Mouse (Mus musculus) urinary bladder, adult 18-20 months (tissue): ENCODE data around the gene Dok4.
"Not testable (repeated sequence)": the region's sequence is repeated elsewhere in the genome, so short reads cannot be mapped to it uniquely, and the experiment has no call there.

ENCODE experiments used
- DNase-seq, 2 experiments: peaks; one replicate each; pipeline ENCODE4 v3.0.0; 2022; ENCODE audit warnings: low spot score in 2 of 2, mixed read lengths in 2 of 2

Dok4 gene

DNA sequence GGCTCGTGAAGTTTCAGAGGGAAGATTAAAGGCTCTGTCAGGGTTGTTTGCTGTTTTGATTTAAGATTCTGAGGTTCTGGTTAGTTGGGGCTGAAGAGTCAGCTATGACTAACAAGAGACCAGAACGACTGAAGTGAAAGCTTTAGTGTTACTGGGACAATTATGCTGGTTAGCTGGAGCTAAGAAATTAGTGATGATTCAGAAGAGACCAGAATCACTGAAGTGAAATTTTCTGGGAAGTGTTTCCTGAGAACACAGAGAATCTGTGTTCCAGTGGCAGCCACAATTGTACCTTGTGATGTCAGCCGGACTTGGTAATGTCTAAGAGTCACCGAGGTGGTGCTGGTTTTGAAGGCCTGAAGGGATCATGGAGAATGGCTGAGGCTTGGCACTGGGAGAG lies 4.6 kb upstream of the Dok4 start:
- DNase-seq = no peak

DNA sequence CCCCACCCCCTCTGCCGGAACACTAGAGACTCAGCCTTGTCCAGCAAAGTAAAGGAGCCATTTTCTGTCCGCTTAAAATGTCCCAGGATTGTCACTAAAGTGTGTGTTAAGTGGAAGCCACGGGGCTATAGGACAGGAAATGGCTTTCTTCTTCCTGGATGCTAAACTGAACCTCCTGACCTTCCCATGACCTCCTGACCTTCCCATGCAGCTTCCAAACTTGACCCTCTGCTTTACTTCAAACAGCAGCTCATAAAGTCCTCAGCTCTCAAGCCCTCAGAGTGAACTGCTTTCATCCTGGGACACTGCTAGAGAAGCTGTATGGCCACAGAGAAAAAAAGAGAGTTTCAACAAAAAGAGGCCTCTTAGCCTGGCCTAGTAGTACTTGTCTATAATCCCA lies 690 bp upstream of the Dok4 start:
- DNase-seq = no peak

GRCm38 (mm10) chr8:94875871-94876150 lies 319 bp downstream of the Dok4 start:
- peak in 1 of 2 experiments; percentile 30 for DNase-seq

- DNase-seq = peak in 1 of 2 experiments; percentile 19
These were observed 847 bp downstream of the Dok4 start for GRCm38 (mm10) chr8:94875096-94875870.

DNA sequence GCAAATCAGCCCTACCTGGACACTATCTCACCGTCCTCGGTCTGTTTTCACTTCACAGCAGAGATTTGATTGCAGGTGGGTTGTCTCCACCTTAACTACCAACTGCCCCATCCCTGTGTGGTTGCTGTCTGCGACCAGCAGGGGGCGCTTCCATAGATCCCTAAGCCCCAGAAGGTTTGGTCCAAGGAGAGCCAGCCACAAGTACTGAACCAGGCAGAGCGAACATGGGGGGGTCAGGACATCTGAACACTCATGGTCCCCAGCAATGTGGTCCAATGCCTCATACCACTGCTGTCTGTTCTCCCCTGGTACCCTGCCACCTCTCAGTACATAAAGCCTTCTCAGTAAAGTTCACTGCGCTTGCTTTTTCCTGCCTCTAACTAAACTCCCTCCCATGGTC lies 1.8 kb downstream of the Dok4 start:
- peak in 1 of 2 experiments; percentile 67 for DNase-seq

GRCm38 (mm10) chr8:94872576-94872975 lies 3.6 kb downstream of the Dok4 start:
- DNase-seq = no peak

GRCm38 (mm10) chr8:94872156-94872555 lies 4.0 kb downstream of the Dok4 start:
- no peak for DNase-seq

DNA sequence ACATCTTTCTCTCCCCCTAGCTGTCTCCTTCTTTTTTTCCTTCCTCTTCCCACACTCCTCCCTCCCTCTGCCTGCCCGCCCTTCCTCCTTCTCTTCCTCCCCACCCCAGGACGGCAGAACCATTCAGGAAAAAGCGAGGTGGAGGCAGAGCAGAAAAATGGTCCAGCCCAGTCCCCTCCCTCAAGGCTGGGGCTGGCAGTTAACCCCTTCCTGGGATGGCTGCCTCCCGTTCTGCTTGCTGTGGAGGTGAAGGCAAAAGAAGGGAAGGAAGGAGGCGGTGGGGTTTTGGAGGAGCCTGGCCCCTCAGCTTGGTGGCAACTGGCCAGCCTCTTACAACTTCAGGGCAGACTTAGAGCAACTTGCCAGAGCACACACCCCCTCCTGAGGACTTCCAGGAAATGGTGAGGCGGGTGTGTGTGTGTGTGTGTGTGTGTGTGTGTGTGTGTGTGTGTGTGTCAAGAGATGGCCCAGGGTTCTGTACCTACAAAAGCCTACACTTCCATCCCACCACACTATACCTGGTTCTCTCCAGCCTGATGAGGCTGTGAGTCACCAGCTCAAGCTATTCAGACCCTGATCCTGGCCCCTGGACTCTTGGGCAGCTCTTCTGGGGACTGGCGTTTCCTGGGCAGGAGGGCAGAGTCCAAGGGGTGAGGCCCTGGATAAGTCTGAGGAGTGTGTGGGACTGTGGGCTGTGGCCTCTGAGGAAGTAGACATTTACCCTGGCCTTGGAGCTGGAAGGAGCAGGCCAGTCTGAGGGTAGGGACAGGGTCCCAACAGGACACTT lies 4.8 kb downstream of the Dok4 start:
- DNase-seq = peak in 1 of 2 experiments; percentile 62

DNA sequence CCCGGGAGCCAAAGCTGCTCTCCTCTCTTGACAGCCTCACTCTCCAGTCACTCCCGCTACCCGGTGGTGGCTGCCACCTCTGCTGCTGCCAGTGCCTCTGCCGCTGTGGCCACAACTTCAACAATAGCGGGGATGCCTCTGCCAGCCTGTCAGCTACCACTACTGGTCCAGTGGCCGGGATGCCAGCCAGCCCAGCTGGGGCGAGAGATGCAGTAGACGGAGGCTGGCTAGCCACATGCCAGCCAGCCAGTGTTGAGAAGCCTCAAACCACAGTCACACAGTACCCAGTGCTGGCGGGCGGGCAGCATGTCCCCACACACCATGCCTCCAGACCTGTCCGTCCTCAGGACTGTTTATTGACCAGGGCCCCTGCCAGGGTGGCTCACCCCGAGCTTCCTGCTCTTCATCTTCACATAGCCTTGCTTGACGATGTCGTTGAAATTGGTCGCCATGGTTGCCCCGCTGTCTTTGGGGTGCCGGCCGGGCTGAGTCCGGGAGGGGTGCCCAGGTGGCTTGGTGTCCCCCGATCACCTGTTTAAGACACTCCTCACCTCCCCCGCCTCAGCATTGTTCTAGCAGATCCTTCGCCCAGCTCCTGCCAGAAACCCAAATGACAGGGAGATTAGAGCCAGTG lies 5.5 kb downstream of the Dok4 start:
- no peak for DNase-seq

GRCm38 (mm10) chr8:94870003-94870402 lies 6.1 kb downstream of the Dok4 start:
- DNase-seq = no peak

DNA sequence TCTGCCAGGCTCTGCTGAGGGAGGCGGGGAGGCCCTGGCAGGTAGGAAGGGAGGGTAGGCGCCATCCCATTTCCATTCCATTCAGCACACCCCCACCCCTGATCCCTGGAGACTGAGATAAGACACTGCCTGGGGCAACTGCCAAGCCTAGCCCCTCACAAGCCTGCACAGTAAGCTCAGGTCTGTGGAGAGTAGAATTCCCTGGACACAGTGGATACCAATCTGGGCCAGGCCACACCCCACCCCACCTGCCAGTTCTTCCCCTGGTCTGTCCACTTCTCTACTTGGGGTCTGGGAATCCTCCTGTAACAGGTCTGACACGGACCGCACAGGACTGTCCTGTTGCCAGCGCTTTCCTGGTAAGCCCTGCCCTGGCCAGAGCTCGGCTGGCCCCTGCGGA lies 7.0 kb downstream of the Dok4 start:
- DNase-seq = no peak

- DNase-seq = no peak
These were observed 9.2 kb downstream of the Dok4 start for GRCm38 (mm10) chr8:94866921-94867320.

- no peak for DNase-seq
These were observed 10.8 kb downstream of the Dok4 start for GRCm38 (mm10) chr8:94865292-94865691.

DNA sequence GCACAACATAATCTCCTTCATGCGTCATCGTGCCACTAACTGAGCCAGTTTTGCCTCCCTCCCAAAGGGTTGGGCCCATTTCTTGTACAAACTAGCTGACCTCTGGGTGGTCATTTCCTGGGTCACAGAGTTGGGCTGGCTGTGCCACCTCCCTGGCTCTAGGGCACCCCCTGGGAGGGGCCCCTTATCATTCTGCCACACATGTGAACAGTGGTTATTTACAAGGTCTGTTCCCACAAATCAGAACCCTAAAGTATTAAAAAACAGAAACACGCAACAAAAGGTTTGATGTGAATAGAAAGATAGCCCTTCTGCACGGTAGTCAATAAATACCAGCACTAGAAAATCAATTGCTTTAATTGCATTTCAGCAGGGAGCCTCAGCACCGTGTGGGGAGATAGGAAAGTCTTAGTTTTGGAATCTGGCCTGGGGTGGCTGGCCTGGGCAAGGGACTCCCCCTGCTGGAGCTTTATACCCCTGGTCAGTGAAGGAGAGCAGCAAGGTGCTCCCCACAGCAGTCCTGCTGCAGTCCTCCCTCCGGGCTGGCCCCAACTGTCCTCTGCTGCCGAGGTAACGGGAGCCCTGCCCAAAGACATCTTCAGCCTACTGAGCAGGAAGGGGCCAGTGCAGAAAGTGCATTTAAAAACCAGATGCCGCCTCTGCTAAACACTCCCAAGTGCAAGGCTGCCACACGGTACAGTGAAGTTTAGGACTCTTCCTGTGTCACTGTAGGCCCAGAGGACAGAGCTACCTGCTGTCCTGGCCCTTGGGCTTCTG lies 12.0 kb downstream of the Dok4 start:
- DNase-seq = no peak

DNA sequence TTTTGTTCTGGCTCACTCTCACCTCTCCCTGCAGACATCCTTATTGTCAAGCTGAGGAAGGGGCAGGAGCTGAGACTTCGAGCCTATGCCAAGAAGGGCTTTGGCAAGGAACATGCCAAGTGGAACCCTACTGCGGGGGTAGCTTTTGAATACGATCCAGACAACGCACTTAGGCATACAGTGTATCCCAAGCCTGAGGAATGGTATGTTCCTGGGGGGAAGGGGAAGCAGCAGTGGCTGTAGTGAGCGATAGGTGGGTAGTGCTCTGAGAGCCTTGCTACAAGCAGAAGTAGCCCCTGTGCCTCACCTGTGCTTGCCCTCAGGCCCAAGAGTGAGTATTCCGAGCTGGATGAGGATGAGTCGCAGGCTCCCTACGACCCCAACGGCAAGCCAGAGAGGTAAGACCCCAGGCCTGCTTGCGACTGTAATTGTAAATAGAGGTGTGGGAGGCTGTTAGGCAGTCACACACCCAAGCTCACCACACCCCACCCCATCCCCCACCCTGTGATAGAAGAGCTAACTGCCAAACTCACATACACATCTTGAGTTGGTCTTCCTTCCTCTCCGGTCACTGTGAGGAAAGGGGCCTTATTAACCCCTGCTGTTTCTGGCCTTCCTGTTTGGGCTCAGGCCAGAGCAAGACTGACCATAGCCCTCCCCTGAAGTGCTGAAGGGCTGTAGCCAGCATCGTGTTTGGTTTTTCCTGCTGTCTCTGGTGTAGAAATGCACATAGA lies 13.5 kb downstream of the Dok4 start:
- DNase-seq = no peak

DNA sequence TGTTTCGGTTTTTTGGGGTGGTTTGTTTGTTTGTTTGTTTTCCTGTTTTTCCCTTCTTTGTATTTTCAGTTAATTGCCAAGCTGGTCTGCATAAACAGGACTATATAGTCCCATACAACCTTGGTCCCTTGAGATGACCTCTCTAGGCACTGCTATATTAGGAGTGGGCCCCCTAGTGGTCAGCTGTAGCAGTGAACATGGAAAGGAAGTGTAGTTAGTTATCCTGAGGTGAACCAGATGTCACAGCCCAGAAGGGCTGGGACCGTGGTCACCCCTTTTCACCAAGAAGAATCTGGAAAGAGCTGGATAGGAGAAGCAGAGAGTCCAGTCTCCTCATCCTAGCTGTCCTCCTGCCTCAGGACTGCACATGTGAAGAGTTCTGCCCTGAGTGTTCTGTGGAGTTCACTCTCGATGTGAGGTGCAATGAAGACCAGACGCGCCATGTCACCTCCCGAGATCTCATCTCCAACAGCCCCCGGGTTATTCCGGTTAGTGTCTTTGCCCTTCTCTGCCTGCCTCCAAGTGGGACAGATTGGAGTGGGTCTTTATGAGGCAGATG lies 14.7 kb downstream of the Dok4 start:
- peak in 1 of 2 experiments; percentile 43 for DNase-seq

DNA sequence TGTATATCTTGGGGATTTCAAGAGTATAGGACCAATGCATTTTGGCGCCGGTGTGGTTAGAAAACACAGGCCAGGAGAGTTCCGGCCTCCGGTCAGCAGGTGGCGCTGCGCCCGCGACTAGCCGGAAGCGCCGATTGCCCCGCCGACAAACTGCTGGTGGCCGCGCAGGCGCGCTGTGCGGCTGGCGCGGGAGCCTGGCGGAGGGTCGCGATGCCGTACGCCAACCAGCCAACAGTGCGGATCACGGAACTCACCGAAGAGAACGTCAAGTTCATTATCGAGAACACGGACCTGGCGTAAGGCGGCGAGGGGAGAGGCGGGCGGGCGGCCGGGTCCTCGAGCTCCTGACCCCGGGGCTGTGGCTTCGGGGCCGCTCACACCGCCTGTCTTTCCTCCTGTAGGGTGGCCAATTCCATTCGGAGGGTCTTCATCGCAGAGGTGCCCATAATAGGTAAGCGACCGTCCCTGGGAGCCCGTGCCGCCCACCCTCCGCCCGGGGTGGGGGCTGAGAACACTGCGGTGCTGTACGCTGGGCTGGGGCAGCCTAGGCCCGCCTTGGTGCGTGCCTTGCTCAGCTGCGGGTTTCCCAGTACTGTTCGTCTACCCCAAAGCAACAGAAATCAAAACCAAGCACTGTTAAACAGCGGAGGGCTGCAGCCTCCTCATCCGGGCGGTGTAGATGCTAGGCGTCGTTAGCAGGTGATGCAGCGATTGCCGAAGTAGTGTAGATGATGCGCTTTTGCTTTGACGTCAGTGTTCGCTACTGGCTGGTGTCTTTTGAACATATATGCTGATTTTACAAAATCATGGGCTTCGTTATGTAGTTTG lies 18.6 kb downstream of the Dok4 start, which contains the start of gene Polr2c:
Gene Polr2c (plus strand): TSS at position 105 of the 828 bp plus-strand sequence.
- DNase-seq = peak; percentile 79 to 86

- DNase-seq = no peak
These were observed 19.2 kb downstream of the Dok4 start for GRCm38 (mm10) chr8:94857011-94857345.

DNA sequence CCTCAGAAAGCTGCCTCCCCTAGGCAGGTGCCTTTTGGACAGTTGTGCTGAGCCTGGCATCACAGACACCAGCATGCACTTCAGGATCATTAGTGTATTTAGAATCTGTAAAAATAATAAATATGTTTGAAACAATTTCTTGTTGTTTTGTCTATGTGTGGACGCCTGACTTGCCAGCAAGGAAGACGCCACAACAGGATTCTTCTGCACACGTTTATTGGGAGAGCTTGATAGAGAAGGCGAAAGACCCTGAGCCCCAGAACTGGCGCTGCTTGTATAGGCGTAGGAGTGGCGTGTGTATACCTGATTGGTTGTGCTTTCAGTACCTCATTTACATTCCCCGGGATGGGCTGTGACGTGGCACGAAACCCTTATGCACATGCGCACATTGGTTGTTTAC lies 21.4 kb downstream of the Dok4 start:
- not testable (repeated sequence) for DNase-seq

- no peak for DNase-seq
These were observed 26.1 kb downstream of the Dok4 start for GRCm38 (mm10) chr8:94850049-94850448.
